Mouse (Mus musculus): ENCODE measurements around the gene Trappc10.
A peak's percentile ranks its signal among the peaks of the same experiment; 100 is the strongest.

The Trappc10 gene

DNA sequence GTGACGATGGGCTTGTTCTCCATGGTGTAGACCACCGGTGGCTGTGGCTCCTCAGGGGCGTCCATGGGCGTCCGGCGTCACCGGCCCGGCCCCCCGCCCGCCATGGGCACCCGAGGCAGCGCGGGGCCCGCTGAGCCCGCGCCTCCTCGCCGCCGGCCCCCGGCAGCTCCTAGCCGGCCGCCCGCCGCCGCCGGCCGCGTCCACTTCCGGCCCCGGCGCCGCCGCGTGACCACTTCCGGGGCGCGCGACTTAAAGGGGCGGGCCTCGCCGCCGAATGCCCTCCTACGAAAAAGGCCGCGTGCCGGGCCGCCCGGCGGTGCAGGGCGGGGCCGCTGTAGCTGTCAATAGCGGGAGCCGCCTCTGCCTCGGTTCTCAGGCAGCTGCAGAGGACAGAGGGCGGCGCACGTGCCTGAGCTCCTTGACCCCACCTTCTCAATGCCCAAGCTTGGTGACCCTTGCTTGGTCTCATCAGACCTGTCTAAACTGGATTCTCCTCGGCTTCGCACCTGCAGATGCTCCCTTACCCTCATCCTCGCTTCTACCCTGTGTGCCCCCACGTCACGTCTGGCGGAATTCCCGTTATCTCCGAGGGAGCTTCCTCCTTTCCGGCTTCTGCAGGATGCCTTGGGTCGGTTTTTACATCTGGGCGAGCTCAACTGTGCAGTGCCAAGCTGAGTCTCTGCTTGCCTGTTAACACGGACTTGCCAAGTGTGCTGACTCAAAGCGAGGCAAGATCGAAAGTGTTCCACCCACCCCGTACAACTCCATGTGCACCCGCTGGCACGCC is at the start of gene Trappc10:
Gene Trappc10 (minus strand): TSS at position 204 of the 787 bp plus-strand sequence.
- DNase-seq (ENCODE audit: low read depth, low spot score): peak; percentile 72

DNA sequence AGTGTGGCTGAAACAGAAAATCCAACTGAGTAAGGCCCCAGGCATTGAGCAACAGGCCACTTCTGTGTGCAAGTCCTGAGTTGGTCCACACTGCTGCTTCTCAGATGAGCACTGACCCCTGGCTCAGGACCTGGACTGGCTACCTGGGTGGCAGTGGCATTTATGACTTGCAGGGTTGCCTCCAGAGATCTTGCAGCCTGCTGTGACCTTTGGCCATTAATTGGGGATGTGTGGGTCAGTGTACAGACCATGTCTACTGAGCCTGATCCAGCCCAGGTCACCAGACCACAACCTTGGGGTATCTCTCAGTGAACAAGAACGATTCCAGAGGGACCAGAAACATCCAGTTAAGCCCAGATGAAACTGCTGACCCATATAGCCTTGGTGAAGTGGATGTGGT is 49.1 kb upstream of the Trappc10 start:
- DNase-seq (ENCODE audit: low read depth, low spot score): no peak

DNA sequence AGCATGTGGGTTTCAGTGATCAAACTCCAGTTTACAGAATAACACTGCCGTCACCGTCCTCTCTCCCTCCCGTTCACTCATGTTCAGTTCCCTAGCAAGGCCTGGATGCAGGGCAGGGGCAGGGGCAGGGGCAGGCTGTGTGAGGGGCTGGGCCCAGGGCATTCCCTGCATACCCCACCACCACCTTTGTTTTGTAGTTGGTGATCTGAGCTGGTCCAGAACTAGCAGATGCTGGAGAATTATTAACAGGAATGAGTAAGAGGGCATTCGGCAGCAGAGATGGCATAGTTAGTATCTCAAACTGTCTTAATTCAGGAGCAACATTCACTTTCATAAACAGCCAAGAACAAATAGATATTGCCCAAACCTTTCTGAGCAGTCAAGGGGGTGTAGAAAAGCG is 47.9 kb upstream of the Trappc10 start:
- DNase-seq (ENCODE audit: low read depth, low spot score): no peak

DNA sequence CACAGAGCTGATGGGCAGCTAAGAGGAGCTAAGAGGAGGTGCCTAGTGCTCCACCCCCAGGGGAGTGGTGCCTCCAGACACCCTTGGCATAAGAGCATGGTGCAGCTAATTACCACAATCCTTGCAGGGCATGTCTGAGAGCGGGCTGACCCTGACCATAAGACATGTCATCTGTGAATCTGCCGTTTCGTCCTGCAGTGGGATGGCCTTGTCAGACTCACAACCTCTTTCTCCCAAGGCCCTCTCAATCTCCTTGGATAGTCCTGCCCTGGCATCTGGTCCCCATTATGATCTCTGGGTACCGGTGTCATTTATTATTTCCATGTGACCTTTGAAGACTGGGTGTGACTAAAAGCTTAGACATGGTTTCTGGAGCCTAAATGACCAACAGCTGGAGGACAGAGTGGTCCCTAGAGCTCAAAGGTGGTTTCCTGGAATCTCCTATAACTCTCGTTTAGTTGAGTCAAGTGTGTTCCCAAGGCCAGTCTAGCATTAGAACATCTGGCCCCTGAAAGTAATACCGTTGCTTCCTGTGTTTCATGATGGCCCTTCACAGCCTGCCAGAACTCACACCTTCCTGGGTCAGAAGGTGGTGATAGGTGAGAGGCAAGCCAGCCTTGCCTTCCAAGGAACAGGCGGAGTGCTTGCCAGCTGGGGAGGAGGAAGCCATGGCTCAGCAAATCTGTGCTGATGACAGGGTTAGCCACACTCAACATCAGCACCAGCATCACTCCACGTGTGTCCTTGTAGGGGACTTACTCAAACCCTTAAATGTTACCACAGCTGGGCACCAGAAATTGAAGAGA is 46.5 kb upstream of the Trappc10 start:
- peak; percentile 7 for DNase-seq (ENCODE audit: low read depth, low spot score)

DNA sequence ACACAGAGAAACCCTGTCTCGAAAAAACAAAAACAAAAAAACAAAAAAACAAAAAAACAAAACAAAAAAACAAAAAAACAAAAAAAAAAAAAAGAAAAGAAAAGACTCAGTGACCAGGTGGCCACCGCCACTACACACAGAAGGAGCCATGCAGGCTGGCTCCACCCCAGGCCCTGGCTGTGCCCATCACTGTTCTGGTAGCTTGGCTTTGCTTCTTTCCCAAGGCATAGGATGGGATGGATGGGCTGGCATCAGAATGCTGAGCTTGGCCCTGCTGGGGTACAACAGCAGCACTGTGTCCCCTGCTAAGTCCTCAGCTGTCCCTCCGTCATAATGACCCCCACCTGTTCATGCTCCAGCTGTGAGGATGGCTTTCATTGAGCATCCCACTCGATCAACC is 44.5 kb upstream of the Trappc10 start:
- DNase-seq (ENCODE audit: low read depth, low spot score): no peak

DNA sequence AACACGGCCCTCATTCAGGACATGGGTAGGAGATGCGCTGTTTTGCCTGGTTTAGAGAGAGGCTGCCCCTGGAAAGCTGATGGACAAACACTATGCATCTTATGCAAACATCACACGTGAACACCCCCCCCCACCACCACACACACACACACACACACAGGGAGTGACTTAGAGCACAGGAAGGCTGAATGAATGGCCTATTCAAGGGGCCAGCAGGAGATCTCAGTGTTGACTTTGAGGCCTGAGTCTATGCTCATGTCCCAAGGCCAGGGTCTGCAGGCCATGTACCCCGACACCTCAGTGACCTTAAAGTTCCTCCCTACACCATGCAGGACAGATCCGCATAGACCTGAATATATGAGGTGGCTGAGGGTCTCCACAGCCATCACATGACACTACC is 43.7 kb upstream of the Trappc10 start:
- DNase-seq (ENCODE audit: low read depth, low spot score): no peak

DNA sequence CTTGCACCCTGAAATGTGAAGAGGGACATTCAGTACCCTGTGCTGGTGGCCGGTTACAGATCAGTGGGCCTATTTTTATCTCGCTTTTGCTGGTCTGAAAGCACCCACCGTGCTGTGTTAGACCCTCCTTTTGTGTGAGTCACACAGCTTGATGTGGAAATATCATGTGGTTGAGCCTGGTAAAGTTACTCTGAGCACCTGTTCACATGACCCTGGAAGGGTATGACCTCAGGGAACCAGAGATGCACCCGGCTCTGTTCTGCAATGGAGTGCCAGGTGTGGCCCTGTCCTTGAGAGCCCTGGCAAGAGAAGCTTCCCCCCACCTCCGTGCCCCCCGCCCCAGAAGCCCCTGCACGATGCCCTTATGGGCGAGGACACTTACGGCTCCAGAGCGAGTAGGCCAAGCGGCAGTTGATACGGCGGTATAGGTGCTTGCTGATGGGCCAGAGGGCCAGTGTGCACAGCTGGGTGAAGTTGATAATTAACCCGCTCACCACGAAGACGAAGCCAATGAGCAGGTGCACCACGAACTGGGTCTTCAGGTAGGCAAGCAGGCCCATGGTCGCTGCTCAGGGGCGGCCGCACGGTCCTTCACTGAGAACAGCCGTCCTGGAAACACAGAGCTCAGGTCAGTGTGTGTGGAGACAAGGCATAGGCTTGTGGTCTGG is 43.2 kb upstream of the Trappc10 start:
- no peak for DNase-seq (ENCODE audit: low read depth, low spot score)

DNA sequence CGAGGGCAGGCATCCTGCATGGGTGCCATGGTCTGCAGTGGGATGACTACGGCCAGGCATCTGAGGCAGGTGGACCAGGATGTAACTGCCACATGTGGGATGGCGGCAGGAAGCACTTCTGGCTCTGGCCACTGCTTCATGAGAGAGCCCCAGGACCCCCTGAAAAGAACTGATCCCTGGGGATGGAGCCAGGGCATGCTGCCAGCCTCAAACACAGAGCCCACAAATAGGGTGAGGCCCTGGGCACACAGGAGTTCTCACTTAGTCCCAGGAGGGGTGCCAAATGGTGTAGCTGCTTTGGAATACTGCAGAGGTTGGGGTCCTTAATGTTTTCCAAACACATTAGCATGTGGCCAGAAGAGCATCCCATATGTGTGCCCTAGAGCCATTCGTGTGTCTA is 41.5 kb upstream of the Trappc10 start:
- DNase-seq (ENCODE audit: low read depth, low spot score): no peak

DNA sequence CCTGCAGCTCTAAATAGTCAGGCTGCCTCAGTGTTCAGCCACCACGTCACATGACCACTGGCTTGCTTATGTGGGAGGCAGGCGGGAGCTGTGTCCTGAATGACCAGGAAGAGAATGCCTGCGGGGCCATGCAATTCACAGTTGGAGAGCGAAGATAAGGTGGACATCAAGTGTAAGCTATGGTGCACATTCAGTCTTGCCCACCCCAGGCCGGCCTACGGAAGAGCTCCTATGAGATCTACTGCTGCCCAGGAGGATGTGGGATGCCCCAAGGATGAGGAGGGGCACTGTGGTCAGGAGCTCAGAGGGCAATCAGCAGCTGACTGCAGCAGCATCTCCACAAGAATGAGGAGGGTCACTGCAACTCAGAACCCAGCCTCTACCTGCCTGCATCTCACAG is 41.0 kb upstream of the Trappc10 start:
- no peak for DNase-seq (ENCODE audit: low read depth, low spot score)

DNA sequence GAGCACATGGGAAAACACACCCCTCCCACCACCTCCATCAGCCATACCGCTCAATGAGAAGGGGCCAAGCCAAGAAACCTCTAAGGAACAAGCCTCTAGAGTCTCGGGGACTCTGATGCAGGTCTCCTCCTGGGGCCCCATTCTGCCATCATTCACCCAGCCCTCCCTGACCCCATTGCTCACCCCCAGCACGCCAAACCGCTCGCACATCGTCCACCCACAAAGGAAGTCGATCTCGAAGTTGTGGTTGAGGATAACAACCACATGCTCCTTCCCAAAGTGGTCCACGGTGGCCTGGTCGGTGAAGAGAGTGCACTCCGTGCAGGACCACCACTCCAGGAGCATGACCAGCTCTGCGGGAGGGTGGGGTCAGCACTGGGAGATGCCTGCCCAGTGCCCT is 40.4 kb upstream of the Trappc10 start:
- no peak for DNase-seq (ENCODE audit: low read depth, low spot score)

DNA sequence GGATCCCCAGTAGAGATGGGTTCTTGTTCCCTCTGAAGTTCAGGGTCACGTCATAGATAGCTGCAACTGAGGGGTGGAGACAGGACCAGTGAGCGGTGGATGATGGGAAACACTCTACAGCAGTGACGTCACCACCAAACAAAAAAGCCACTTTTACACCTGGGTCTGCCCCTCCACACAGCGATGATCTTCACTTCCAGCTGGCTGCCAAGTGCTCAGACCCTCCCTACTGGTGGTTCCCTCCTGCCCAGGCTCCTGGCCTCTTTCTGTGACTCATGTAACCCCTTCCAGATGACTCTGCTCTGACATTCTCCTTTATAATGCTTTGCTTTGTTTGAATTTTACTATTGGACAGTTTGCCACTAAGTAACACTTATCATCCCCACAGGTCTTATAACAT is 38.0 kb upstream of the Trappc10 start:
- no peak for DNase-seq (ENCODE audit: low read depth, low spot score)

DNA sequence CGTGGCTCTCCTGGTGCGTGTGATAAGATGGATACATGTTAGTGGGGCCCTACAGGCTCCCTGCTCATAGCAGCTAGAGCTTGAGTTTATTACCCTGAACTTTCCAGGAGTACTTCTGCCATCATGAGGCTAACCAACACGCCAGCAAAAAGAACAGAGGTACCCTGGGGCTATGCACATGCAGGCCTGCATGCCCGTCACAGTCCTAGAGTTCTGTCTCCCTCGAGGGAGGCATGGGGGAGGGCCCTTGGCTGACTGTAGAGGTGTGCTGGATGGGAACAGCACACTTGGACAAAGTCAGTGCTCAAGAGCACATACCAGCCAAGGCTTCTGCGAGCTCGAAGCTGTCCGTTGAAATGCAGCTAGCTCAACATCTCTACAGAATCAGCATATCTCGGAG is 36.0 kb upstream of the Trappc10 start:
- no peak for DNase-seq (ENCODE audit: low read depth, low spot score)

DNA sequence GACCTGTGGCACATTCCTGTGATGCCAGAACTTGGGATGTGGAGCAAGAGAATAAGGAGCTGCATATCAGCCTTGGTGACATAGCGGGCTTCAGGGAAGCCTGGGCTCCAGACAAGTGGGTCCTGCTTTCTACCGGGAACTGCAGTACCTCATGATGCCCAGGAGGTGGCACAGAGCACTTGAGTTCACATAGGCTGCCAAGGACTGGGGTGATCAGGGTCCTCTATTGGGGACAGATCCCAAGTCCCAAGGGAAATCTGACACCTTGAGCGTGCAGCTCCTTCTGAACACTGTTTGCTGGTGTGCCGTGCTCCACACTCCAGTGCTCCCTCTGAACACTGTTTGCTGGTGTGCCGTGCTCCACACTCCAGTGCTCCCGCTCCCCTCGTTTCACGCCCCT is 34.8 kb upstream of the Trappc10 start:
- peak; percentile 44 for DNase-seq (ENCODE audit: low read depth, low spot score)

DNA sequence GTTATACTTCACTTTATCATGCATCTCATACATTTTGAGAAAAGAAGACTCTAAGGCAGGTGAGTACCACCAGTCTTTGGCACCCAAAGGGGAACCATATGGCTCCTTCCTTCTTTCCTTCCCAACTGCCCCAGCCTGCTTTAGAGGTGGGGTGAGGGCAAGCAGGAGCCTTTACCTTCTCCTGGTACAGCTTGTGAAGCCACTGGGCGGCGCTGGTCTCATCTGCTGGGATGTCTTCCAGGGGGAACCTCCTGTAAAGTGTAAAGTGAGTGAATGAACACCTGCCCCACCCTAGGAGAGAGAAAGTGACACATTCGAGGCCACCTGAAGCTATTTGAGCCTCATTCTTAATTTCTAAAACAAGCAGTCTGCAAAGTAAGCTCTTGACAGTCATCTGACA is 33.4 kb upstream of the Trappc10 start:
- DNase-seq (ENCODE audit: low read depth, low spot score): no peak

DNA sequence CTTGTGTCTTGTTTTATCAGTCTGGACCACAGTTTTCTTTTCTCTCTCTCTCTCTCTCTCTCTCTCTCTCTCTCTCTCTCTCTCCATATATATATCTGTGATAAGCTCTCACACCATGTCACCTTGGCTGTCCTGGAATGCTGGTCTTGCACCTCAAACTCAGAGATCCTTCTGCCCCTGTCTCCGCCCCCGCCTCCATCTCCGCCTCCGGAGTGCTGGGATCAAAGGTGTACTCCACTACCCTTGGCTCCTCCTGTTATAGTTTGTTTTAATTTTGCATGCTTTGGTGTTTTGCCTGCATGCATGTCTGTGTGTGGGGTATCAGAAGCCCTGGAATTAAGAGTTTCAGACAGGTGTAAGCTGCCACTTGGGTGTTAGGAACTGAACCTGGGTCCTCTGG is 31.8 kb upstream of the Trappc10 start:
- DNase-seq (ENCODE audit: low read depth, low spot score): no peak

DNA sequence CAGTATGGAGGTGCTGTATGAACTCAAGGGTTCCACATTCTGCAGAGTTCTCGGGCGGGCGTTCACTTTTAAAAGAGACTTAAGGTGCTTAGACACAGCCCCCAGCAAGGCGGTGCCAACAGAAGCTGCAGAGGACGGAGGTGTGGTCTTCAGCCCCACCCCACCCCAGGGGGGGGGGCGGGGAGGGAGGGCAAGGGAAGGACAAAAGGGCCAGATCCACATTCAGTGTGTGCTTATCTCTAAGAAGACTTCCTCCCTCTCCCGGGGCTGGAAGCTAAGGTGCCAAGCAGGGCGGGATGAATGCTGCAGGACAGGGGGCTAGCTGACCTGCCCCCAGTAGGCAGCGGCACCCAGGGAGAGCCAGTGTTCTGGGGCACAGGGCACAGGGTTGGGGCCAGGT is 28.5 kb upstream of the Trappc10 start:
- no peak for DNase-seq (ENCODE audit: low read depth, low spot score)

DNA sequence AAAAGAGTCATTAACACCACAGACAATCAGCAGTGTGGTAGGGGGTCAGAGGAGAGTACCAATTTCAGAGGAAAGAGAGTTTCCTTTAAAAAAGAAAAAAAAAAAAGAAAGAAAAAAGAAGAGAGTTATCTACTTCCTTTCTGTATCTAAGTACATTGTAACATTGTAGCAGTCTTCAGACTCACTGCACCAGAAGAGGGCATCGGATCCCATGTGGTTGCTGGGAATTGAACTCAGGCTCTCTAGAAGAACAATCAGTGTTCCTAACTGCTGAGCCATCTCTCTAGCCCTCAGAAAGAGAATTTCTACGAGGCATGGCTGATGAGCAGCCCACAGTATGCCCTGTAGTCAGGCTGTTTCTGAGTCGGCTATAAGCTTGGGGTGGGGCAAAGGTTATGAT is 21.4 kb upstream of the Trappc10 start:
- DNase-seq (ENCODE audit: low read depth, low spot score): no peak

DNA sequence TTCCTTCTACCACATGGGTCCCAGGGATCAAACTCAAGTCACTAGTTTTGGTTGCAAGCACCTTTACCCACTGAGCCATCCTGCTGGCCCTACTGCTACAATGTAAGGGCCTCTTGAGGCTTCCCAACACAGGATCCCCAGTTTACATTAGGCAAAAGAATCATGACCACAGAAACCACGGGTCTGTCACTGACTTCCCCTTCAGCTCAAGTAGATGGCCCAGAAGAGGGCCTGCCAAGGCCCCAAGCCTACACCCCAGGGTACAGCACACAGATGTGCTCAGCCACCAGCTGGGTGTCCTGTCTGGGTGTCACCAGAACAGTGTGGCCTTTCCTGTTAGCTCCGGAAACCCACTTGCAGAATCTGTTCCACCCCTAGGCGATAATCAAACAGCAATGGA is 20.3 kb upstream of the Trappc10 start:
- no peak for DNase-seq (ENCODE audit: low read depth, low spot score)

DNA sequence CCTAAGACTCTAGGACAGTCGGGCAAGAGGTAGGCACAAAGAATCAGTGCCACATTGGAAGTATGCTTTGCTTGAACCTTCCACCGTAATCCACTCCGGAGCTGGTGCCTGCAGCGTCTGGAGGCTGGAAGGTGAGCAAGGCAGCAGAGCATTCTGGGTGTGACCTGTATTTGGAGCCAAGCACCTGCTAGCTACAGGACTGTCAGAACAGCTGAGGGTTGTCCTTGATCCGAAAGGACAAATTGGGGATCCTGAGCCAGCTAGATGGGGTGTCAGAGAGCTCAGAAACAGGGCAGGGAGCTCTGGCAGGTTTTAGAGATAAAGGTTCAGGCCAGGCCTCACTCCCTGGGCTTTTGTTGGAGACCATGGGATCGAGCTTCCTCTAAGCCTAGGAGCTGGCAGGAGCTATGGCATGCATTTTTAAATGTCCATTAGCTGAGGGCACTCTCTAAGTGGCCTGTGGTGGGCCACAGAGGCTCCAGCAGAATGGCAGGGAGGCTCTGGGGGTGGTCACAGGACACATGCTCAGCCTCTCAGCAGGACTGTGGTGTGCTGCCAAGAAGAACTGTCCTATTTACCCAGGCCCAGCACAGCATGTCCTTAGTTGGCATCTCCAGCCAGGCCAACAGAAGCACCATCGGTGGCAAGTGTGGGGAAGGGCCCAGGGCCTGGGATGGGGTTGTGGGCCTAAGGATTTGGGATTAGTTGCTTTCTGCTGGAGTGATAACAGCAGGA is 16.6 kb upstream of the Trappc10 start:
- DNase-seq (ENCODE audit: low read depth, low spot score): no peak

DNA sequence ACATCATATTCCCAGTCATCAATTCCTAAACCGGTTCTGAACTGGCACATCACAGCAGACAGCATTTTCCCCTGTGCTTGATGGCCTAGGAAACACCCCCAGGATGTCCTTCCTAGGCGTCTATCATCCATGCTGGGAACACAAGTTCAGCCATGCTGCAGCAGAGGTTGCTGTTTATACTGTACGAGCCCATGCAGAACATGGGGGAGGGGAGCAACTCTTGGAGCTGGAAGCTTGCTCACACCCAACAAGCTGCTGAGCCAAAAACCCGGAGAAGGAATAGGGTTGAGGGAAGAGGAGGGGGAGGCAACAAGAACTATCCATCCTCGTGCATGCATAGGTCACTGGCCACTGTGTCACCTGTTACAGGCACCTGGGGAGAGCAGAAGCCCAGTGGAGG is 15.9 kb upstream of the Trappc10 start:
- DNase-seq (ENCODE audit: low read depth, low spot score): no peak

DNA sequence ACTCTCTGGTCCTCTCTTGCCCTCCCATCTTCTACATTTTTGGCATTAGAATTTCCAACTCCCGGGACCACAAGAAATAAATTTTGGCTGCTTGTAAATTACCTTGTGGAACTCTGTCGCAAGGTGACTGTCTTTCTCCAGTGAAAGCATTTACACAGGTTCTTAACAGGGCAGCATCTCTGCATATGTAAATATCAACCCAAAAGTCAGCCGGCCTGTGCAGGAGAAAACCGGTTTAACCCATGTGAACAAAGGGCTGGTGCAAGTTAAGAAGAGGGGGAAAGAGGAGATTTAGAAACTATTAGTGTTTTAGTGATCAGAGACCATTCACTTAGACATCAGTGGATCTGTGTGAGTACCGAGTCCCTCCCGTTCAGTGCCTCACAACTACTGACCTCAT is 15.3 kb upstream of the Trappc10 start:
- DNase-seq (ENCODE audit: low read depth, low spot score): no peak

DNA sequence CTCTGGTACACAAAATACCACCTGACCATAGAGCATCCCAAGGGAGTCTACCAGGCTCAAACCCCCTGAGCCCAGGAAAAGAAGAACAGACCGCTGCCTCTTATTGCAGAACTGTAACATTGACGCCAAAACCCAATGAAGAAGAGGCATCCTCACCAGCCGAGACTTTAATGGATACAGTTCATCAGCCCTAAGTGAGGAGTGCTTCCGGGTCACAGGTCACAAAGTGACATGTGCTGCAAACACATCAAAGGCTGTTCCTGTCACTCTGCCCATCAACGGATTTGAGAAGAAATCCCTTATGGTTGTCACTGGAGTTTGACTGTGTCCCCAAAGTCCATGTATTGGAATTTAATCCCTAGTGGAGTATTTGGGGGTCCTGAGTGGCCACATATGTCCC is 14.8 kb upstream of the Trappc10 start:
- no peak for DNase-seq (ENCODE audit: low read depth, low spot score)

All from embryo, embryonic 11.5 days (tissue).